Mouse (Mus musculus): ENCODE measurements around the gene Ethe1. TPM values are rescaled to one million over a fixed set of nuclear protein-coding genes. Genes with fewer than 3 reads are reported as not detected.

Gene Ethe1
- polyA plus RNA-seq, 1 experiment, result 19.4 TPM

DNA sequence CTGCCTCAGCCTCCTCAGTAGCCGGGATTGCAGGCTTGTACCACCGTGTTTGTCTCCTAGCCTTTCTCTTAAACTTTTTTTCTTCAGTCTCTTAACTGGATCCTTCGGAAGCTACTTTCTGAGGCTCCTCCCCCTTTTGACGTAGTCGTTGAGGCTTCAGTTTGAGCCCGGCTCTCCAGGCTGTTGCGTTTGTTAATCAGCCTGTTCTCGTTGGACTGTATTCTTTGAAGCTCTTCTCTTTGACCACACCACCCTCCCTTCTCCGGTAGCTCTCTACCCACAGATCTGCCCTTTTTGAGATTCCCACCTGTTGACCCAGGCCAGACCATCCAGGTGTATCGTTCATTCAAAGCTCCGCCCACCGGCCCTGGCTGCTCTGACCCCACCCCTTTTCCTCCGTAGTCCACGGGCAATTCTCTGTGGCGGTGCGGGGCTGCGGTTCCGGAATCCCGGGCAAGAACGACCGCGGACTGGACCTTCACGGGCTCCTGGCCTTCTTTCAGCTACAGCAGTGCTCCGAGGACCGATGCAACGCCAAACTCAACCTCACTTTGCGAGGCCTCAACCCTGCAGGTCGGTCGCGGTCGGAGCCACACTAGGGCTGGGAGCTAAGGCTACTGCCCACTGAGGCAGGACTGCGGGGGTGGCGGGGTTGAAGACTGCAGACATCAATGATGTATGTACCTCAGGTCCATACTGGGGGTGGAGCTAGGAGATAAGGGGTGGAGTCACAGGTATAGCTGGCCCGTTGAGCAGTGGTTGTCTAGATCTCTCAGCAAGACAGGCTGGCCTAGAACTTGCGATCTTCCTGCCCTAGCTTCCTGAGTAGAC lies 50.9 kb downstream of the Ethe1 start:
- TF ChIP-seq POLR2A (IDR thresholded peaks at IDR 0.05; ENCODE audit: extremely low read depth, insufficient read depth, low read length), result no peak
- no peak for TF ChIP-seq CTCF (IDR thresholded peaks at IDR 0.05; ENCODE audit: extremely low read depth, insufficient read depth, low read length)
- H3K27ac ChIP-seq (ENCODE audit: insufficient read depth, low read length), result no peak overlapping the region
- no peaks in the 10 kb centered on the region for H3K4me1 ChIP-seq (ENCODE audit: control insufficient read depth, insufficient read depth, low read length)

GRCm38 (mm10) chr7:24640450-24640849 lies 53.1 kb downstream of the Ethe1 start:
- H3K4me3 ChIP-seq (ENCODE audit: insufficient read depth, low read length), result no peak overlapping the region
- no peak for TF ChIP-seq POLR2A (IDR thresholded peaks at IDR 0.05; ENCODE audit: extremely low read depth, insufficient read depth, low read length)
- TF ChIP-seq CTCF (IDR thresholded peaks at IDR 0.05; ENCODE audit: extremely low read depth, insufficient read depth, low read length), result no peak
- no peak overlapping the region for H3K27ac ChIP-seq (ENCODE audit: insufficient read depth, low read length)
- H3K4me1 ChIP-seq (ENCODE audit: control insufficient read depth, insufficient read depth, low read length), result no peaks in the 10 kb centered on the region; the same call in 1 of the 2 replicates

More for the DNA sequence above, 50.9 kb downstream of the Ethe1 start:
- no peak overlapping the region for H3K4me3 ChIP-seq (ENCODE audit: insufficient read depth, low read length)

DNA sequence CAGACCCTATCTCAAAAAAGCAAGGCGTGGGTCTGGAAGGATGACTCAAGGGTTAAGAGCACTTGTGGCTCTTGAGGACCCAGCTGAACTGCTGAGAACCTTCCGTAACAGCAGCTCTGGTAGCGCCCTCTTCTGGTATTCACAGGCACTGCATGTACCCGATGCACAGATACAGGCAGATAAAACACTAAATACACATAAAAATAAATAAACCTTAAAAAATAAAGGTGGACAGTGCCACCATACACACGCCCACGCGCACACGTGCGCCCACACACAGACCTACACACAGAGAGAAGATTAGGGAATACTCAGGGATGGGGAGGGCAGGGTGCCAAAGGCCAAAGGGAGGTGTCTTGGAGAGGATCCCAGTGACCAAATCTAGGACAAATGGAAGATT lies 55.1 kb downstream of the Ethe1 start:
- Histone ChIP-seq H3K4me1 (ENCODE audit: control insufficient read depth, insufficient read depth, low read length) (no peaks in the 10 kb centered on the region; the same call in 1 of the 2 replicates), H3K27ac (ENCODE audit: insufficient read depth, low read length) (no peak overlapping the region), H3K4me3 (ENCODE audit: insufficient read depth, low read length) (no peak overlapping the region)
- peak; percentile 53 for TF ChIP-seq CTCF (IDR thresholded peaks at IDR 0.05; ENCODE audit: extremely low read depth, insufficient read depth, low read length)
- TF ChIP-seq POLR2A (IDR thresholded peaks at IDR 0.05; ENCODE audit: extremely low read depth, insufficient read depth, low read length), result no peak

- TF ChIP-seq CTCF (IDR thresholded peaks at IDR 0.05; ENCODE audit: extremely low read depth, insufficient read depth, low read length), result no peak
- TF ChIP-seq POLR2A (IDR thresholded peaks at IDR 0.05; ENCODE audit: extremely low read depth, insufficient read depth, low read length), result no peak
- Histone ChIP-seq H3K4me3 (ENCODE audit: insufficient read depth, low read length) (no peak overlapping the region), H3K4me1 (ENCODE audit: control insufficient read depth, insufficient read depth, low read length) (no peaks in the 10 kb centered on the region; the same call in 1 of the 2 replicates), H3K27ac (ENCODE audit: insufficient read depth, low read length) (no peak overlapping the region)
These were observed 57.1 kb downstream of the Ethe1 start for GRCm38 (mm10) chr7:24644492-24644891.

DNA sequence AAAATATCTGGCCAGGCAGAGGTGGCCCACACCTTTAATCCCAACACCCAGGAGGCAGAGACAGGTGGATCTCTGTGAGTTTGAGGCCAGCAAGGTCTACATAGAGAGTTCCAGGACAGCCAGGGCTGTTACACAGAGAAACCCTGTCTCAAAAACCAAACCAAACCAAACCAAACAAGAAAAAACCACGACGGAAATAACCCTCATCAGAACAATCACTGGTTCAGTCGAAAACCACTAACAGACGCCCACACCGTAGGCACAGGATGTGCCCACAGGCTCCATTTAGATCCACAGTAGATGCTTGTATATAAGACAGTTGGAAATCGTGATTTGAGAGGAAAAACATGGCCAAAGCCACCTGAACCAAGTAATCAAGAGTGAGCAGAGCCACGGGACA lies 57.7 kb downstream of the Ethe1 start:
- Histone ChIP-seq H3K27ac (ENCODE audit: insufficient read depth, low read length) (no peak overlapping the region), H3K4me3 (ENCODE audit: insufficient read depth, low read length) (no peak overlapping the region), H3K4me1 (ENCODE audit: control insufficient read depth, insufficient read depth, low read length) (no peaks in the 10 kb centered on the region; the same call in 1 of the 2 replicates)
- TF ChIP-seq POLR2A (IDR thresholded peaks at IDR 0.05; ENCODE audit: extremely low read depth, insufficient read depth, low read length) (no peak), CTCF (IDR thresholded peaks at IDR 0.05; ENCODE audit: extremely low read depth, insufficient read depth, low read length) (no peak)

GRCm38 (mm10) chr7:24646486-24646885 lies 59.1 kb downstream of the Ethe1 start:
- Histone ChIP-seq H3K4me3 (ENCODE audit: insufficient read depth, low read length) (no peak overlapping the region), H3K27ac (ENCODE audit: insufficient read depth, low read length) (no peak overlapping the region), H3K4me1 (ENCODE audit: control insufficient read depth, insufficient read depth, low read length) (no peaks in the 10 kb centered on the region; the same call in 1 of the 2 replicates)
- TF ChIP-seq POLR2A (IDR thresholded peaks at IDR 0.05; ENCODE audit: extremely low read depth, insufficient read depth, low read length), result no peak
- TF ChIP-seq CTCF (IDR thresholded peaks at IDR 0.05; ENCODE audit: extremely low read depth, insufficient read depth, low read length), result no peak

DNA sequence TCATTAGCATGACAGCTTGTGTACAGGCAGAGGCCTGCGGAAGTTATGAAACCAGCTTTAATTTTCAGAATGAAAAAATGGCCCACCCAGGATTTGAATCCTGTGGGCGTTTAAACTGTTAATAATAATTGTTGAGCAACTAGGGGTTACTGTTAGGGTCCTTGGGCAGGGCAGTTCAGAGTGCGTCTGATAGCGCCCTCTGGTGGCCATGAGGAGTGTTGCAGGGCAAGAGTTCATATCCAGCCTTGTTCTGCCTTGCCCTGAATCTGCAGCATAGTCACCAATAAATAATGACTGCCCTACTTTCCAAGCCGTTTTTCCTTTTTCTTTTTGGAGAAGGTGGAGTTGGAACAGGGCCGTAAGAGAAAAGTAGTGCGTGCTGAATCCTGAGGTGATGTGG lies 66.3 kb downstream of the Ethe1 start:
- no peak for TF ChIP-seq POLR2A (IDR thresholded peaks at IDR 0.05; ENCODE audit: extremely low read depth, insufficient read depth, low read length)
- TF ChIP-seq CTCF (IDR thresholded peaks at IDR 0.05; ENCODE audit: extremely low read depth, insufficient read depth, low read length), result peak; percentile 68

More for the DNA sequence above, 66.3 kb downstream of the Ethe1 start:
- H3K4me1 ChIP-seq (ENCODE audit: control insufficient read depth, insufficient read depth, low read length), result no peaks in the 10 kb centered on the region
- H3K4me3 ChIP-seq (ENCODE audit: insufficient read depth, low read length), result no peak overlapping the region
- H3K27ac ChIP-seq (ENCODE audit: insufficient read depth, low read length), result no peak overlapping the region

Other genes starting within 250 kb of the Ethe1 start
- not detected in 2 replicates for gene Lypd5, start 238.3 kb upstream of the Ethe1 start, polyA plus RNA-seq (2012; rRNA removed)
- 0.47 and 0.77 TPM in 2 replicates for gene Kcnn4, start 217.3 kb upstream of the Ethe1 start, polyA plus RNA-seq (2012; rRNA removed)
- 81.7 and 84.5 TPM in 2 replicates for gene Smg9, start 187.9 kb upstream of the Ethe1 start, polyA plus RNA-seq (2012; rRNA removed)
- 0.55 and 1.4 TPM in 2 replicates for gene Irgc1, start 135.2 kb upstream of the Ethe1 start, polyA plus RNA-seq (2012; rRNA removed)
- 1.3 and 1.5 TPM in 2 replicates for gene Plaur, start 125.1 kb upstream of the Ethe1 start, polyA plus RNA-seq (2012; rRNA removed)
- 234 and 237 TPM in 2 replicates for gene Cadm4, start 105.5 kb upstream of the Ethe1 start, polyA plus RNA-seq (2012; rRNA removed)
- 71.7 and 73.4 TPM in 2 replicates for gene Zfp428, start 80.5 kb upstream of the Ethe1 start, polyA plus RNA-seq (2012; rRNA removed)
- gene AC161166.1, start 75.1 kb upstream of the Ethe1 start, polyA plus RNA-seq (2012; rRNA removed), result not detected in 2 replicates
- gene Irgq, start 56.9 kb upstream of the Ethe1 start, polyA plus RNA-seq (2012; rRNA removed), result 52.9 and 53.9 TPM in 2 replicates
- 0.33 TPM in 1 of 2 replicates, not detected in the other for gene Pinlyp, start 41.4 kb upstream of the Ethe1 start, polyA plus RNA-seq (2012; rRNA removed)
- 41.6 and 46.2 TPM in 2 replicates for gene Xrcc1, start 41.3 kb upstream of the Ethe1 start, polyA plus RNA-seq (2012; rRNA removed)
- gene Zfp575, start 98 bp downstream of the Ethe1 start, polyA plus RNA-seq (2012; rRNA removed), result 7.3 and 7.4 TPM in 2 replicates
- 0.08 and 0.11 TPM in 2 replicates for gene Phldb3, start 23.2 kb downstream of the Ethe1 start, polyA plus RNA-seq (2012; rRNA removed)
- gene Lypd3, start 49.0 kb downstream of the Ethe1 start, polyA plus RNA-seq (2012; rRNA removed), result not detected in 2 replicates
- not detected in 2 replicates for gene Tex101, start 89.1 kb downstream of the Ethe1 start, polyA plus RNA-seq (2012; rRNA removed)
- not detected in 2 replicates for gene BC049730, start 121.7 kb downstream of the Ethe1 start, polyA plus RNA-seq (2012; rRNA removed)
- not detected in 2 replicates for gene Gm4763, start 139.4 kb downstream of the Ethe1 start, polyA plus RNA-seq (2012; rRNA removed)
- not detected in 2 replicates for gene Cd177, start 172.8 kb downstream of the Ethe1 start, polyA plus RNA-seq (2012; rRNA removed)
- gene Ceacam10, start 189.7 kb downstream of the Ethe1 start, polyA plus RNA-seq (2012; rRNA removed), result 0.19 TPM in 1 of 2 replicates, not detected in the other

Measured in cortical plate, adult 2 months (tissue).